Comparison of ENCODE assay signal across 8 mouse cellular contexts in the genomic region with DNA sequence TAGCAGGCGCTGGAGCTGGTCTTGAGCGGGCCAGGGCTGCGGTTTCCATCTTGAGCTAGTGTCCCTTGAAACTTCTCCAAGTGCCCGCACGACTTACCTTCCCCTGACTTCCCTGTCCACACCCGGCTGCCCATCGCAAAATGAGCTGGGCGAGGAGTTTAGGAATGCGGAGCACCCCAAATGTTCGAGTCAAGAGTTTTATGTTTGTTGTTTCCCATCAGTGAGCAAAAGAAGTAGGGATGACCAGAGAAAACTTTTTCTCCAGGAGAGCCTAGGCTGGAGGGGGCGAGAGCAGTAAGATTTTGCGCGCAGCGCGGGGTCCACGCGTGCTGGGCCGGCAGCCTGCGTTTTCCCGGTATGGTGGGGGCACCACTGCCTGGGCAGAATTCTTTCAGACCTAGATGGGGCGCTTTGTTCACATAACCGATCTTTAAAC. TPM values are rescaled to one million over a fixed set of nuclear protein-coding genes. Genes with fewer than 3 reads are reported as not detected.
DNase-seq lines count a peak whose midpoint lies in the region; ATAC-seq and TF ChIP-seq lines count a peak whose summit lies in the region.

No protein-coding gene starts in this region.

- DNase-seq in heart, adult 2 months: peak; percentile 77 to 80
- peak; percentile 75 for DNase-seq in kidney, adult 11 months
- DNase-seq in lung, adult 18-20 months: peak; percentile 62 to 73
- no peak for DNase-seq in layer of hippocampus, adult 9-10 months (ENCODE audit: low spot score)
- no peak for DNase-seq in layer of hippocampus, postnatal 36 days

- peaks cover 34% of the 10 kb centered on the region for H3K79me2 ChIP-seq in C2C12 (ENCODE audit: control insufficient read depth, insufficient read depth)
- peaks cover 3% of the 10 kb centered on the region for H3K79me2 ChIP-seq in heart, adult 2 months (replicated peaks; ENCODE audit: control insufficient read depth, insufficient read depth, low read length)

- peak overlapping the region; percentile 90 for H3K4me2 ChIP-seq in neural tube, embryonic 14.5 days (ENCODE audit: low read depth, low read length)

- no peak for TF ChIP-seq POLR2A in bone marrow, adult 2 months (IDR thresholded peaks at IDR 0.05; ENCODE audit: borderline replicate concordance, control insufficient read depth, low read depth, low read length)
- no peak; the same call in 1 of the 2 replicates for TF ChIP-seq POLR2A in heart, adult 2 months (IDR thresholded peaks at IDR 0.05; ENCODE audit: insufficient read depth, low read depth, low read length)

- no peaks in the 10 kb centered on the region for H3K9me3 ChIP-seq in neural tube, embryonic 14.5 days (ENCODE audit: control insufficient read depth, low read length)

- ATAC-seq in neural tube, embryonic 14.5 days (ENCODE audit: low read depth): no peak

- peak overlapping the region; percentile 71 for H3ac ChIP-seq in C2C12 (ENCODE audit: control insufficient read depth, insufficient read length, low read depth)

- intact Hi-C loops in heart, adult 2 months (cut with DNase I): loop anchor here (1.0 to 5.0 kb wide), 4 partner anchors 19 to 321 kb away; no protein-coding TSS in a partner anchor

- H3K27me3 ChIP-seq in C2C12 (ENCODE audit: control insufficient read depth, insufficient read depth, insufficient read length): no peaks in the 10 kb centered on the region
- H3K27me3 ChIP-seq in heart, adult 2 months (ENCODE audit: control insufficient read depth, insufficient read depth, low read length): no peaks in the 10 kb centered on the region
- peaks cover 5% of the 10 kb centered on the region for H3K27me3 ChIP-seq in neural tube, embryonic 14.5 days (ENCODE audit: control insufficient read depth, insufficient read depth, low read length)

- peaks cover 24% of the 10 kb centered on the region for H3K79me3 ChIP-seq in C2C12 (ENCODE audit: low read depth)

- peak overlapping the region; percentile 81 for H3K9ac ChIP-seq in heart, adult 2 months (ENCODE audit: low read depth, low read length)
- H3K9ac ChIP-seq in neural tube, embryonic 14.5 days (replicated peaks; ENCODE audit: low read depth, low read length): peak overlapping the region; percentile 42; the same call in 1 of the 2 replicates

- peak overlapping the region; percentile 71 for H3K4me3 ChIP-seq in C2C12 (ENCODE audit: insufficient read depth, poor library complexity, severe bottlenecking)
- peak overlapping the region; percentile 33 for H3K4me3 ChIP-seq in bone marrow, adult 2 months (replicated peaks; ENCODE audit: control insufficient read depth, low read depth, low read length)
- H3K4me3 ChIP-seq in heart, adult 2 months: peak overlapping the region; percentile 90
- H3K4me3 ChIP-seq in neural tube, embryonic 14.5 days (ENCODE audit: low read depth, low read length): peak overlapping the region; percentile 75

- TF ChIP-seq EP300 in heart, adult 2 months (IDR thresholded peaks at IDR 0.05; ENCODE audit: insufficient read depth, low read depth, low read length): 0 out of 2 replicates have a peak, but pooled peaks have one; percentile 3

- H3K36me3 ChIP-seq in C2C12 (ENCODE audit: control insufficient read depth, insufficient read depth): peaks cover 10% of the 10 kb centered on the region
- H3K36me3 ChIP-seq in heart, adult 2 months (ENCODE audit: control insufficient read depth, insufficient read depth, low read length): peaks cover 8% of the 10 kb centered on the region
- H3K36me3 ChIP-seq in neural tube, embryonic 14.5 days (ENCODE audit: control insufficient read depth, insufficient read depth, low read length): no peaks in the 10 kb centered on the region

- peaks cover 1% of the 10 kb centered on the region; the same call in 1 of the 2 replicates for H3K4me1 ChIP-seq in bone marrow, adult 2 months (ENCODE audit: control insufficient read depth, insufficient read depth, low read length)
- H3K4me1 ChIP-seq in heart, adult 2 months (ENCODE audit: control insufficient read depth, insufficient read depth, low read length): peaks cover 5% of the 10 kb centered on the region
- H3K4me1 ChIP-seq in neural tube, embryonic 14.5 days (ENCODE audit: control insufficient read depth, insufficient read depth, low read length): peaks cover 13% of the 10 kb centered on the region; the same call in 1 of the 2 replicates

- no peak for TF ChIP-seq CTCF in C2C12 (IDR thresholded peaks at IDR 0.05; ENCODE audit: control insufficient read depth, insufficient read depth, insufficient read length)
- TF ChIP-seq CTCF in bone marrow, adult 2 months (IDR thresholded peaks at IDR 0.05; ENCODE audit: control insufficient read depth, insufficient read depth, low read length): no peak
- TF ChIP-seq CTCF in heart, adult 2 months (IDR thresholded peaks at IDR 0.05): no peak

- whole genome bisulfite sequencing in bone marrow, adult 2 months: under 1% methylated on average over 22 of the region's 22 CpGs
- 2% methylated on average over 22 of the region's 22 CpGs for WGBS in heart, adult 2 months
- under 1% methylated on average over 22 of the region's 22 CpGs for WGBS in neural tube, embryonic 14.5 days

- peak overlapping the region; percentile 94 for H3K27ac ChIP-seq in bone marrow, adult 2 months (ENCODE audit: control insufficient read depth, insufficient read depth, low read depth, low read length, poor library complexity)
- H3K27ac ChIP-seq in heart, adult 2 months: peak overlapping the region; percentile 100
- H3K27ac ChIP-seq in neural tube, embryonic 14.5 days (ENCODE audit: low read depth, low read length): peak overlapping the region; percentile 88

TF ChIP-seq in C2C12, 6 proteins besides CTCF, POLR2A, EP300 and RAD21:
- no peak for TF ChIP-seq USF1 (IDR thresholded peaks at IDR 0.05; ENCODE audit: low read depth)
- TF ChIP-seq MYOG (IDR thresholded peaks at IDR 0.05; ENCODE audit: control insufficient read depth, extremely low read depth, insufficient read length): no peak
- TF ChIP-seq CEBPB (IDR thresholded peaks at IDR 0.05; ENCODE audit: low read depth): no peak

RNA-seq across cellular contexts. Expression of a gene that starts 0.8 kb away (rescaled TPM):
- 4.7 TPM for polyA plus RNA-seq in C2C12 (2012; fragmentation: generic; extraction: Trizol)
- polyA plus RNA-seq in bone marrow, adult 2 months (2011; ENCODE audit: insufficient read depth, insufficient read length, low replicate concordance, missing spikeins): 20.1 and 33.6 TPM in 2 replicates
- 10 to 100 TPM; 74.4 to 79.4 TPM for total RNA-seq in heart, adult 2 months (2021)
- 43.3 and 65.0 TPM in 2 replicates for polyA plus RNA-seq in heart, adult 2 months (2012; rRNA removed)
- polyA plus RNA-seq in neural tube, embryonic 14.5 days (2014; fragmentation: Nextera tagmentation; extraction: Ambion mirVana): 26.6 and 41.0 TPM in 2 replicates
- 10 to 100 TPM; 32.1 to 39.1 TPM for total RNA-seq in layer of hippocampus, postnatal 36 days (2021)

Comparison
In these comparisons a context has a peak if more than half of its experiments do, and no peak if none do; other contexts are left out.
1. H3K4me3 ChIP-seq: peak in every context shown above with its lines; median percentile 90 in heart, adult 2 months; 75 in neural tube, embryonic 14.5 days; 71 in C2C12; 33 in bone marrow, adult 2 months.
2. DNase-seq: peak in heart, adult 2 months (2 of 2), kidney, adult 11 months (single experiment) and lung, adult 18-20 months (2 of 2); none in layer of hippocampus, adult 9-10 months (single experiment) and layer of hippocampus, postnatal 36 days (0 of 2).
3. Peak in every context shown above with its lines, with median percentiles within 50 percentile points of each other: H3K27ac ChIP-seq.